Mouse (Mus musculus) megakaryocyte, embryonic 14.5 days (primary cell): ENCODE results near the gene Lhpp.

Experiments used
- FLI1 ChIP-seq: IDR thresholded peaks from 2 replicates; pipeline ENCODE4 v1.6.1; 2012; ENCODE audit warnings: low read length, inconsistent platforms, mixed read lengths
- GATA1 ChIP-seq: IDR thresholded peaks from 3 replicates; pipeline ENCODE4 v1.6.1; 2012; ENCODE audit warnings: mixed read lengths, low read length, inconsistent platforms, borderline replicate concordance

- no peak for TF ChIP-seq GATA1
- no peak for TF ChIP-seq FLI1
Measured at GRCm38 (mm10) chr7:132587167-132587566, 23.3 kb upstream of the Lhpp start.
